Mouse (Mus musculus): Measurements from ENCODE around the gene Adtrp. TPM values are rescaled to one million over a fixed set of nuclear protein-coding genes. Genes with fewer than 3 reads are reported as not detected.

The Adtrp gene
- polyA plus RNA-seq, 1 experiment from 2014 or later = 0.72 TPM

GRCm38 (mm10) chr13:41872686-41873085 is 25.2 kb upstream of the Adtrp start:
- Histone ChIP-seq H3K4me1 (ENCODE audit: control insufficient read depth, insufficient read depth, low read length) (no peaks in the 10 kb centered on the region), H3K9me3 (ENCODE audit: control insufficient read depth, low read depth, low read length) (no peaks in the 10 kb centered on the region), H3K4me3 (ENCODE audit: low read depth, low read length) (no peak overlapping the region), H3K4me2 (replicated peaks; ENCODE audit: low read depth, low read length) (no peak overlapping the region), H3K9ac (replicated peaks; ENCODE audit: low read depth, low read length) (no peak overlapping the region), H3K36me3 (ENCODE audit: control insufficient read depth, insufficient read depth, low read length) (no peaks in the 10 kb centered on the region), H3K27ac (ENCODE audit: low read length) (no peak overlapping the region), H3K27me3 (ENCODE audit: control insufficient read depth, insufficient read depth, low read length) (no peaks in the 10 kb centered on the region)
- no peak for ATAC-seq (ENCODE audit: insufficient number of reproducible peaks, insufficient read depth, low FRiP score, low read depth)
- WGBS = 70% methylated on average over 7 of the region's 7 CpGs

GRCm38 (mm10) chr13:41872161-41872562 is 24.7 kb upstream of the Adtrp start:
- no peaks in the 10 kb centered on the region for H3K36me3 ChIP-seq (ENCODE audit: control insufficient read depth, insufficient read depth, low read length)
- no peaks in the 10 kb centered on the region for H3K4me1 ChIP-seq (ENCODE audit: control insufficient read depth, insufficient read depth, low read length)
- no peak overlapping the region for H3K4me3 ChIP-seq (ENCODE audit: low read depth, low read length)
- H3K4me2 ChIP-seq (replicated peaks; ENCODE audit: low read depth, low read length) = no peak overlapping the region
- no peaks in the 10 kb centered on the region for H3K9me3 ChIP-seq (ENCODE audit: control insufficient read depth, low read depth, low read length)
- no peak overlapping the region for H3K27ac ChIP-seq (ENCODE audit: low read length)
- no peak for ATAC-seq (ENCODE audit: insufficient number of reproducible peaks, insufficient read depth, low FRiP score, low read depth)
- H3K9ac ChIP-seq (replicated peaks; ENCODE audit: low read depth, low read length) = no peak overlapping the region
- 28% methylated on average over 8 of the region's 8 CpGs for WGBS
- no peaks in the 10 kb centered on the region for H3K27me3 ChIP-seq (ENCODE audit: control insufficient read depth, insufficient read depth, low read length)

DNA sequence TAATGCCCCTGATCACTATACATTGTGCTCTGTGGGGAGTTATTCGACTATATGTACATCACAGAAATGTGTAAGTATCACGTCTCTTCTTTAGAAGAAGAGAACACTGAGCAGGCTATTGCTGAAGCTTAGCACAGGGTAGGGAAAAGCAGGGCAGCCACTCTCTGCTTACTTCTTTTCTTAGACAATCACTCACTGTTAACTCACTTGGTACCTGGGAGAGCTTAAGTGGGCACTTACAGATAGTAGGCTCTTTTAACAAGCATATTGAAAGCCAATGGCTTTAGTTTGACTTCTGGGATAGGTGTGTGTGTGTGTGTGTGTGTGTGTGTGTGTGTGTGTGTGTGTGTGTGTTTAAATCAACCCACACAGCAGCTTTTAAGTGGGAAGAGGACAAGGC is 20.0 kb upstream of the Adtrp start:
- H3K4me1 ChIP-seq (ENCODE audit: control insufficient read depth, insufficient read depth, low read length) = no peaks in the 10 kb centered on the region
- no peaks in the 10 kb centered on the region for H3K27me3 ChIP-seq (ENCODE audit: control insufficient read depth, insufficient read depth, low read length)
- H3K9ac ChIP-seq (replicated peaks; ENCODE audit: low read depth, low read length) = no peak overlapping the region
- no peak overlapping the region for H3K4me3 ChIP-seq (ENCODE audit: low read depth, low read length)
- no peaks in the 10 kb centered on the region for H3K9me3 ChIP-seq (ENCODE audit: control insufficient read depth, low read depth, low read length)
- no peaks in the 10 kb centered on the region for H3K36me3 ChIP-seq (ENCODE audit: control insufficient read depth, insufficient read depth, low read length)
- 80% methylated on average over 2 of the region's 2 CpGs for WGBS
- no peak overlapping the region for H3K27ac ChIP-seq (ENCODE audit: low read length)
- ATAC-seq (ENCODE audit: insufficient number of reproducible peaks, insufficient read depth, low FRiP score, low read depth) = no peak
- no peak overlapping the region for H3K4me2 ChIP-seq (replicated peaks; ENCODE audit: low read depth, low read length)

DNA sequence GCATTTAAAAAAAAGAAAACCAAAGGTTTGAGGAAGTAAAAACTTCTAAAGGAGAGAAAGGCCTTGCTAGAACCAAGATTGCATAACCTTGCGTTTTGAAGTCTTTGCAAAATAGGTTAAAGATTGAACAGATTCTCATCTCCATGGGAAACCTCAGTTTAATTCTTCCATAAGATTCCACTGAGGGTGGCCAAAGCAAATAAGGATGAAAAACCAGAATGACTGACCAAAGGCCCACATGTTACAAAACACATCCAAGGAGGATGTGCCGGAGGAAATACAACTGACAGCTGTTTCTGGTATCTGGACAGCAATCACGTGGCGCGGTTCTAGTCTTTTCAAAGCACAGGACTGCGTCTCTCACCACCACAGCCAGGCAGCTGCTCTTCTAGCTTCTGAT is 18.1 kb upstream of the Adtrp start:
- no peaks in the 10 kb centered on the region for H3K4me1 ChIP-seq (ENCODE audit: control insufficient read depth, insufficient read depth, low read length)
- WGBS = 72% methylated on average over 6 of the region's 6 CpGs
- H3K9me3 ChIP-seq (ENCODE audit: control insufficient read depth, low read depth, low read length) = no peaks in the 10 kb centered on the region
- H3K9ac ChIP-seq (replicated peaks; ENCODE audit: low read depth, low read length) = no peak overlapping the region
- no peak overlapping the region for H3K4me3 ChIP-seq (ENCODE audit: low read depth, low read length)
- no peak overlapping the region for H3K4me2 ChIP-seq (replicated peaks; ENCODE audit: low read depth, low read length)
- H3K27me3 ChIP-seq (ENCODE audit: control insufficient read depth, insufficient read depth, low read length) = no peaks in the 10 kb centered on the region
- no peaks in the 10 kb centered on the region for H3K36me3 ChIP-seq (ENCODE audit: control insufficient read depth, insufficient read depth, low read length)
- ATAC-seq (ENCODE audit: insufficient number of reproducible peaks, insufficient read depth, low FRiP score, low read depth) = no peak
- H3K27ac ChIP-seq (ENCODE audit: low read length) = no peak overlapping the region

GRCm38 (mm10) chr13:41865071-41865470 is 17.6 kb upstream of the Adtrp start:
- no peak overlapping the region for H3K4me3 ChIP-seq (ENCODE audit: low read depth, low read length)
- H3K9me3 ChIP-seq (ENCODE audit: control insufficient read depth, low read depth, low read length) = no peaks in the 10 kb centered on the region
- WGBS = 70% methylated on average over 5 of the region's 5 CpGs
- H3K36me3 ChIP-seq (ENCODE audit: control insufficient read depth, insufficient read depth, low read length) = no peaks in the 10 kb centered on the region
- H3K4me1 ChIP-seq (ENCODE audit: control insufficient read depth, insufficient read depth, low read length) = no peaks in the 10 kb centered on the region
- no peak overlapping the region for H3K9ac ChIP-seq (replicated peaks; ENCODE audit: low read depth, low read length)
- no peak overlapping the region for H3K27ac ChIP-seq (ENCODE audit: low read length)
- no peak for ATAC-seq (ENCODE audit: insufficient number of reproducible peaks, insufficient read depth, low FRiP score, low read depth)
- no peaks in the 10 kb centered on the region for H3K27me3 ChIP-seq (ENCODE audit: control insufficient read depth, insufficient read depth, low read length)
- H3K4me2 ChIP-seq (replicated peaks; ENCODE audit: low read depth, low read length) = no peak overlapping the region

DNA sequence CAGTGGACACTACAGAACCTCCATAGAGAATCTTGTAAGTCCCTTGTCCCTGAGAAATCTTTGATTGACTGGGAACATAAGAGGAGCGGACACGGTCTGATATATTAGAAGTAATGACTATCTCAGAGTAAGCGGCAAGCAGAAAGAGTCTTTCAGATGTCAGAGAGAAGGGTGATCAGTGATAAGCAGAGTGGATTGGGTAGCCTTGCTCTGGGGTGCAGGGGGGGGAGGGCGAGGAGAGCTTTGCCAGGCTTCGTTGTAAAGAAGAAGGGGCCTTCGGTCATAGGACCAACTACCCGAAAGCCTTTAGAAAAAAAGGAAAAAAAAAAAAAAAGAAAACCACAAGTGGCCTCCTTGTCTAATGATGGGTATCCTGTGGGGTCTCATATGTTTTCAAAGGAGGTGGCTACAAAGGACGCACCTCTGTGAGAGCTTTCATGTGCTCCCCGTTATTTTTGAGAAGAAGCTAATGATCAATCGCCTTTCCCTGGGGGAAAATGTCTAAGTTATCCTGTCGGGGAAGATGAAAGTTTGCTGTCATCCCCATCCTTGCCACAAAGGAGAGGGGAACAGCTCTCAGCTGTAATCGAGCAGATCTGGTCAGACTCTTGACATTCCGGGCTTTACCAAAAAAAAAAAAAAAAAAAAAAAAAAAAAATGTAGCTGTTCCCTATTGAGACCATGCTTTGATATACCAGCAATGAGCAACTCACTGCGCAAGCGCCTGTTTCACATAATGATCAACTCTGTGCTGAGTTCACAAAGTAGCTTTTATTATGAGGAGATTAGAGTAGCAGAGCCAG is 13.3 kb upstream of the Adtrp start:
- WGBS = 86% methylated on average over 15 of the region's 15 CpGs
- H3K36me3 ChIP-seq (ENCODE audit: control insufficient read depth, insufficient read depth, low read length) = no peaks in the 10 kb centered on the region

DNA sequence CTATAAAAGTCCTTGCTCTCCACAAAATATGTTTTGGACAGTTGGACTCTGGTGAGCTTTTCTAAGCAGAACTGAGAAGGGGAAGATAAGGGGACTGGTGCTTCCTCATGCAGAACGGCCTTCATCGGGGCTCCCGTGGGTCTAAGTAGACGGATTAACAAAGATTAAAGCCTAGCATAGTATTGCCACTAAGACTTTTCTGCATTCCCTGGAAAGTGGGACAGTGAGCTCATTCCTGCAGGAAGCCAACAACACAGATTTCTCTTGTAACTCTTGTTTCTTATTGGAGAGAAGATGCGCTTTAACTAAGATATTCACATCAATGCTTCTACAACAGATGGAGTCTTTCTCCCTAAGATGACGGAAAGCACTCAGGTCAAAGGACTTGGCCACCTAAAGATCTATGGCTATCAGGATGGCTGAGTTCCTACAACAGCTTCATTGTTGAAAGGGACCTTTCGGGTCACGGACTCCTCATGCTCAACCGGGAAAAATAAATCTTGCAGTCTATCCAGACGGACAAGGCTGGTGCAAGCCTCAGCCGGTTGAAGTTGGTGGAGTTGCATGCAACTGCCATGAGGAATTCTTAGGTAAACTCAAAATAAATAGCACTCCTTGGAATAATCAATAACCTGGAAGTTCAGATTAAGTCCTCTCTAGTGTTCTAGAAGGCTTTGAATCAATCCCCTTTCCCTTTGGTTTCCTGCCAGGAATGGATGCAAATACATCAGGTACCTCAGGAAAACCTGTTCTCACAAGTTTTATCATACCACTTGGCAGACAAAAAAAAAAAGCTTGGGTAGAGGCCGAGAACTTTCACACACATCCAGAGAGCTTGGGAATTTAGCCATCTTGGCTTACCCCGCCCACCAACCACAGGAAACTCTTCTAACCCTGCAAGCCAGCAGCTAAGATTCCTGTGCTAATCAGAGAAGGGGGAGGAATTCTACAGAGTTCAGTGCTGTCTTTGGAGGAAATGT is 8.0 kb upstream of the Adtrp start:
- Histone ChIP-seq H3K27ac (ENCODE audit: low read length) (no peak overlapping the region), H3K9ac (replicated peaks; ENCODE audit: low read depth, low read length) (no peak overlapping the region), H3K9me3 (ENCODE audit: control insufficient read depth, low read depth, low read length) (no peaks in the 10 kb centered on the region), H3K27me3 (ENCODE audit: control insufficient read depth, insufficient read depth, low read length) (no peaks in the 10 kb centered on the region), H3K4me1 (ENCODE audit: control insufficient read depth, insufficient read depth, low read length) (no peaks in the 10 kb centered on the region), H3K4me2 (replicated peaks; ENCODE audit: low read depth, low read length) (no peak overlapping the region), H3K4me3 (ENCODE audit: low read depth, low read length) (no peak overlapping the region), H3K36me3 (ENCODE audit: control insufficient read depth, insufficient read depth, low read length) (no peaks in the 10 kb centered on the region)
- no peak for ATAC-seq (ENCODE audit: insufficient number of reproducible peaks, insufficient read depth, low FRiP score, low read depth)
- WGBS = 66% methylated on average over 13 of the region's 13 CpGs

More for the DNA sequence above, 13.3 kb upstream of the Adtrp start:
- no peak overlapping the region for H3K4me3 ChIP-seq (ENCODE audit: low read depth, low read length)
- H3K9me3 ChIP-seq (ENCODE audit: control insufficient read depth, low read depth, low read length) = no peaks in the 10 kb centered on the region
- no peak for ATAC-seq (ENCODE audit: insufficient number of reproducible peaks, insufficient read depth, low FRiP score, low read depth)
- no peak overlapping the region for H3K27ac ChIP-seq (ENCODE audit: low read length)
- H3K4me1 ChIP-seq (ENCODE audit: control insufficient read depth, insufficient read depth, low read length) = no peaks in the 10 kb centered on the region
- no peak overlapping the region for H3K4me2 ChIP-seq (replicated peaks; ENCODE audit: low read depth, low read length)
- H3K9ac ChIP-seq (replicated peaks; ENCODE audit: low read depth, low read length) = no peak overlapping the region
- no peaks in the 10 kb centered on the region for H3K27me3 ChIP-seq (ENCODE audit: control insufficient read depth, insufficient read depth, low read length)

DNA sequence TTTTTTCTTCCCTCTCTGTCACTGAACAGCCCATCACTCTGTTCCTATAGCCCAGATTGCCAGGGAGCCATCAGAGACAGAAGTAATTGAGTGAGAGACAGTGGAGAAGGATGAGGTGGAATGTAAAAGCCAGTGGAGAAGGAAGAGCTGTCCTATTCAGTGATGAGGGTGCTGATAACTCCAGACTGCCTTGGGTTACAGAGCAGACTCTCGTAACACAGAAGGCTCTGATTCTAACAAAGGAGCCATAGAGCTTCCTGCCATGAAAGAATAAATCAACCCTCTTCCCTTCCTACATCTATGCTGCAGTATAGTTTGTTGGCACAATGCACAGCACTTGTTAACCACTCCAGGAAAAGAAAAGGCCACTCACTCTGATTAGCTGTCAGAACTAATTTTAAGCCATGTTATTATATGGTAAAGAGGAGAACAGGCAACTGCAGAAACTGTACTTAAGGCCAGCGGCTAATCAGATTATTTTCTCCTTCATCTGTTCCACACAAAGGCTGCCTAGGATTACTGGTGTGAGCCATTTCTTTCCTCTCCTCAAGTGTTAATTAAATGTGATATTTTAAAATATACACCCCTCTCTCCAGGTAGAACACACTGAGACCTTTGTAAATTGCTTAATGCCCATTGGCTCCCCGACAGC is 3.4 kb upstream of the Adtrp start:
- Histone ChIP-seq H3K4me3 (ENCODE audit: low read depth, low read length) (no peak overlapping the region), H3K27ac (ENCODE audit: low read length) (no peak overlapping the region), H3K4me2 (replicated peaks; ENCODE audit: low read depth, low read length) (no peak overlapping the region), H3K27me3 (ENCODE audit: control insufficient read depth, insufficient read depth, low read length) (no peaks in the 10 kb centered on the region), H3K36me3 (ENCODE audit: control insufficient read depth, insufficient read depth, low read length) (no peaks in the 10 kb centered on the region), H3K9ac (replicated peaks; ENCODE audit: low read depth, low read length) (no peak overlapping the region), H3K4me1 (ENCODE audit: control insufficient read depth, insufficient read depth, low read length) (no peaks in the 10 kb centered on the region), H3K9me3 (ENCODE audit: control insufficient read depth, low read depth, low read length) (no peaks in the 10 kb centered on the region)
- ATAC-seq (ENCODE audit: insufficient number of reproducible peaks, insufficient read depth, low FRiP score, low read depth) = no peak
- 77% methylated on average over 3 of the region's 3 CpGs for WGBS

All from stomach, embryonic 14.5 days (tissue).